Mouse (Mus musculus) heart, postnatal 36 days (tissue): Measurements from ENCODE around the gene Lgr6. TPM values are rescaled to one million over a fixed set of nuclear protein-coding genes. Genes with fewer than 3 reads are reported as not detected.
"Not testable (repeated sequence)": the region's sequence is repeated elsewhere in the genome, so short reads cannot be mapped to it uniquely, and the experiment has no call there.

ENCODE experiments used
- DNase-seq, 2 experiments: peaks; one replicate each; pipeline ENCODE4 v3.0.0; 2021 to 2022
- intact Hi-C: fragments of 180-260 bp; cut with DNase I; formaldehyde crosslinking; loops from one replicate; pipeline ENCODE4 v1.15.1; 2025
- total RNA-seq, 2 experiments: library from RNA; stranded (reverse); gene quantifications; 2 replicates each; pipeline ENCODE4 v1.2.3; 2021

The Lgr6 gene
- total RNA-seq, 2 experiments from 2014 or later = 15.6 to 19.8 TPM

DNA sequence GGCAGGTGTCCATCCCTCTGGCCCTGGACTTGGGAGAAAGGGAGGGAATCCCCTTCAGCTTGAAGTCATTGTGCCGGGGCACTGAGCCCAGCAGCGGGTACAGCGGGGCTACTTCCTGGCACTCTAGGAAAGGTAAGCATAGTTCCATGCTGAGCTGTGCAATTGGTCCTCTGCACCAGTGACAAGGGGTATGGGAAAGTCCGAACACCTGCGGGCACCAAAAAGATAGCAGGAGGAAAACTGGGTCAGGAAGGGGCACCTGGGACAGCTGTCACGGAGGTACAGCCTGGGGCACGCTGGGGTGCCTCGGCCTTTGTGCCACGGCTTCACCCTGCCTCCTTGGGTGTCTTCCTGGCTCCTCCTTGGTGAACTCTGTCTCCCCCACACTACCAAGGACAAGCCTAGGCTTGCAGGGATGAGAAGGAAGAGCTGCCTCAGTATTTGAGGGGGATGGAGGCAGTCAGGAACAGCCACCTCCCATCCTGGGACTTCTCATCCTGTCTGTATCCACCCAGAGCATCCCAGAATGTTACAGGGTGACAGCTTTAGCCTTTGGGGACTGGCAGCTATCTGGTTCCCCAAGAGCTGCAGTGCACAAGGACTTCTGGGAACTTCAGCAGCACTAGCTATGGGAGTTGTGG is 24.6 kb upstream of the Lgr6 start:
- intact Hi-C loops = no loop called here
- DNase-seq = no peak

DNA sequence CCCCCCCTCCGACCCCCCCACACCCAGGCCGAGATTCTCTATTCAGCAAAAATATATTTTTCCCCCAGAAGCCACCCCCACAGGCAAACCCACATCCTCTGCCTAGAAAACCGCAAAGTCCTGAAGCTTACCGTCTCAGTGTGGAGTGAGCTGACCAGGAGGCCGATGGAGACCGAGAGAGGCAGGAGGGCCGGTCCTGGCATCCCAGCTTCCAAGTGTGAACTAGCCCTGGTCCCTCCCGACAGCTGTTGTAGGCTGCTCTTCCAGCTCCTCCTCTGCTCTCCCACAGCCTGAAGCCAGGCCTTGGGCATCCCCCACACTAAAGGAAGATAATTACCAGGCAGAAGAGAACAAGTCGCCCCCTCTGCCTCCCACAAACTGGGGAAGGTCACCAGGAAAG is 23.9 kb upstream of the Lgr6 start:
- intact Hi-C loops = no loop called here

DNA sequence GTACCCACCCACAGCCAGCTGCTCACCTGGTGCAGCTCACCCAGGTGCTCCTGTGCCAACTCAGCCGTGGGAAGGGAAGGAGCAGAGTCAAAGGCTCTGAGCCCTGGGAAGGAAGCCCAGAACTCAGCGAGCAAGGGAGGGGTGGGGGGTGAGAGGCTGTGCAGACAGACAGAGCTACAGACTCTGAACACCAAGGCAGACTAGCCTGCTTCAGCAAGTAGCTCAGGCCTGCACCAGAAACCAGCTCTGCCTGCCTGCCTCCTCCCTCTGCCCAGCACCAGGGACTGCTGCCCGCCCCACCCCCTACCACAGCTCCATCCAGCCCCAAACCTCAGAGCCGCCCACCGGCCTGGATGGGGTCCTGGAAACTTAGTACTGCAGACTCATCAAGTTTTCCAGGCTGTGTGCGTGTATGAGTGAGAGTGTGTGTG is 22.9 kb upstream of the Lgr6 start:
- no peak for DNase-seq
- intact Hi-C loops = no loop called here

More for the DNA sequence above, 23.9 kb upstream of the Lgr6 start:
- no peak for DNase-seq

DNA sequence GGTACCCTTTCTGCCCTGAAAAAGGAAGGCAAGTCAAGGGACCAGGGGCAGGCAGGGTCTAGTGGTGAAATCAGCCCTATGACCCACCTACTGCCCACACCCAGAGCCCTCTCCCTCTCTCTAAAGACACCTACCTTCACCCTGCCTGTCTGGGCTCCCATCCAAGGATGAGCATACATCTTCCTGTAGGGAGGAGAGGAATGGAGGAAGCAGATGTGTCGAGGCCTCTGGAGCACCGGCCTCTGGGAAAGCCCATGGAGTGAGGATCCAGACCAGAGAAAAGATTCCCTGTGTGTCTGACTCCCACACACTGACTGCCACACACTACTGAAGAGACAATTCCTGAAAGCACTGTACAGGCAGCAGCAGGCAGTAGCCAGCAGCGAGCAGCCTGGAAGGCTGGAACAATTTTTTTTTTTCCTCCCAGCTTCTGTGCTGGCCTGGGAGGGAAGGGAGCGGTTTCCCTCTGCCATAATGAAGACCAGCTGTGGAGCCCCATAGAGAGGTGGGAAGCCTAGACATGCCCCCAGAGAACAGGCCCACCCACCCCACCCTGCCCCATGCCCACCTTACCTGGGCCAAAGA is 21.5 kb upstream of the Lgr6 start:
- intact Hi-C loops = no loop called here
- no peak for DNase-seq

DNA sequence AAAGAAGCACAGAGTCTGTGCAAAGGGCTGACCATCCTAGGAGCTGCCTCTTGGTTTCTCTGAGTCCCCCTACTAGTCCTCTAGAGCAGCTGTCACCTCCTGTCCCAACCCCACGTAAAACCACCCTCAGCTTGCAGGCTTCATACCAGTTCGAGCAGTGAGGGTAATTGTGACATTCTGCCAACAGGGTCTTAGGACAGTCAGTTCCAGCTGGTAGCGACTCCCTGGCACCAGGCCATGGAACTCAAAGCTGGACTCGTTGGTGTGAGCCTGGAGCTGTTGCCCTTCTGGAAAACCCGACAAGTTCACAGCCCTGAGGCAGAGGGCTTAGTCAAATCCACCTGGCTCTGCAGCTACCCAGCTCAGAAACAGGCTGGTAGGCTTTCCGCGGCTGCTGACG is 20.9 kb upstream of the Lgr6 start:
- DNase-seq = no peak
- intact Hi-C loops = no loop called here

GRCm38 (mm10) chr1:135124573-135125363 is 19.7 kb upstream of the Lgr6 start:
- intact Hi-C loops = no loop called here
- DNase-seq = no peak

- intact Hi-C loops = no loop called here
- no peak for DNase-seq
These were observed 7.6 kb upstream of the Lgr6 start for GRCm38 (mm10) chr1:135112661-135113060.

GRCm38 (mm10) chr1:135111271-135111670 is 6.2 kb upstream of the Lgr6 start:
- DNase-seq = not testable (repeated sequence)
- intact Hi-C loops = loop anchor here (2.0 kb wide), 1 partner anchor 258 kb away; no protein-coding TSS in a partner anchor

DNA sequence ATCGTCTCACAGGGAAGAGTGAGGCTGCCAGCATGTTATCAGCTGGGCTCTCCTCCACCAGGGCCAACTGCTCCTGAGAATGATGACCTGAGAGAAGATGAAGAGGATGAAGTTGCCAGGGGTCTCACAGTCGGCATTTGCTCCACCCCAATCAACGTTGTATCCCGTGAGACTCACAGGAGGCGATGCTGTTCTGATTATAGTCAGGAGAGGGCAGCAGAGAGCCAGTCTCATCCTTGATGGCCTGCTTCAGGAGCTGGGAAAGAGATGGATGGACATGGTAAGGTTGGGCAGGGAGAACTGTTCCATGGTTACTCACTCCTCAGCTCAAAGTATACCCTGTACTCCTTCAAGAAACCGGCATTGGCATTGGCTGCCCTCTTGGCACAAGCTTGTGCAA is 5.0 kb upstream of the Lgr6 start:
- DNase-seq = peak; percentile 68 to 87
- intact Hi-C loops = loop anchor here (1.0 to 2.0 kb wide), 2 partner anchors 26 to 259 kb away; no protein-coding TSS in a partner anchor

- intact Hi-C loops = loop anchor here (5.0 kb wide), 2 partner anchors 76 to 136 kb away; no protein-coding TSS in a partner anchor
- DNase-seq = peak; percentile 45 to 47
These were observed 3.5 kb upstream of the Lgr6 start for GRCm38 (mm10) chr1:135108611-135109010.

- DNase-seq = peak; percentile 70 to 80
- intact Hi-C loops = loop anchor here (1.0 to 5.0 kb wide), 3 partner anchors 74 to 134 kb away; no protein-coding TSS in a partner anchor
These were observed 875 bp upstream of the Lgr6 start for GRCm38 (mm10) chr1:135105951-135106350.

- intact Hi-C loops = loop anchor here (5.0 kb wide), 1 partner anchor 93 kb away; no protein-coding TSS in a partner anchor
- DNase-seq = no peak
These were observed 4.7 kb downstream of the Lgr6 start for GRCm38 (mm10) chr1:135100400-135100799.

- DNase-seq = peak; percentile 62
- intact Hi-C loops = no loop called here
These were observed 6.6 kb downstream of the Lgr6 start for GRCm38 (mm10) chr1:135098441-135098840.

DNA sequence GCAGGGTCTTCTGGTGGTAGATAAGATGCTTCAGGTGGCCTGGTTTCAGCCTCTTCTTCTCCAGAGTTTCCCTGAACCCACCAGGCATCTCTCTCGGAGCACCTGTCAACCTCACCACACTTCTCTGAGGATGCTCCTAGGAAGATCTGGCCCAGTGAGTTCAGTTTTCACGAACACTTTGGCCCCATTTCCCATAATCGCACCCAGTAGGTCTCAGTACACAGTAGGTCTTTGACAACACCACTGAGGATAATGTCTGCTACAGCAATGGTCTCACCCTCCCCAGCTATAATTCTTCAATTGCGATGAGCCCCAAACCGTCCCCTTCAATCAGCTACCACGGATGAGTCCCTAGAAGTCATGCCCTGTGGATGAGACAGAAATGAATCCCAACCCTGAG is 7.6 kb downstream of the Lgr6 start:
- intact Hi-C loops = no loop called here
- DNase-seq = no peak

GRCm38 (mm10) chr1:135096312-135096711 is 8.8 kb downstream of the Lgr6 start:
- no peak for DNase-seq
- intact Hi-C loops = no loop called here

- intact Hi-C loops = no loop called here
- peak in 1 of 2 experiments; percentile 30 for DNase-seq
These were observed 9.9 kb downstream of the Lgr6 start for GRCm38 (mm10) chr1:135095189-135095588.

DNA sequence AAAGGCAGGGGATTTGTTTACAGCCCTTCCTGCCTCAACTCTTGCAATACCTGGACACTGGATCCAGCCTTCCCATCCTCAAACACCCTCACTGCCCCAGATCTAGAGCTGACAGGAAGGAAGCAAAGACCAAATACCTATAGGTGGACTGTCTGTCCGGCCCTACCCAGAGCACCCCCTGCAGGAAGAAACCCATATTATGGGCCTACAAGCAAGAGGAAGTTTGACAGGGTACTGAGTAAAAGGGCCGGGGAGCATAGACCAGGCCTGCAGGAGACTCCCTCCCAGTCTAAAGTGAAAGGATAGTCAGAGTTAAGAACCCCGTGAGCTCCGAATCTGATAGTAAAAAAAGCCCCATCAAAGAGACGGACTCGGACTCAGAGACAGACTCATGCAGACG is 10.4 kb downstream of the Lgr6 start:
- DNase-seq = no peak
- intact Hi-C loops = no loop called here

DNA sequence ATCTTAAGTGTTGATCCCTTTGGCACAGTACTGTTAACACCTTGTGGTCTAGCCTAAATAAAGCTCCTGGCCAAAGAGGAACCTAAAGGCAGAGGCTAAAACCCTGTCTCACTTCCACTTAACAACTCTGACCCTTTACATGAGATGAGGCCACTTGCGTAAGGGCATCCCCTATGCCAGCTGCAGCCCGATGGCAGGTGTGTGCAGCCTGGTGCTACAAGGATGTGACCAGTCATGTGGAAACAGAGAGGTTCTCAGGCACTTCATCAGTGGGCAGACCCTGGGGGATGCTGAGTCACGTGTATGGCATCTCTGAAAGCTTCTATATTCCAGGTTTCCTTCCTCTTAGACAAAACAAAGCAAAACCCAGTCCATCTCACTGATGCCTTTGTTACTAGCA is 14.2 kb downstream of the Lgr6 start:
- intact Hi-C loops = no loop called here
- DNase-seq = no peak

DNA sequence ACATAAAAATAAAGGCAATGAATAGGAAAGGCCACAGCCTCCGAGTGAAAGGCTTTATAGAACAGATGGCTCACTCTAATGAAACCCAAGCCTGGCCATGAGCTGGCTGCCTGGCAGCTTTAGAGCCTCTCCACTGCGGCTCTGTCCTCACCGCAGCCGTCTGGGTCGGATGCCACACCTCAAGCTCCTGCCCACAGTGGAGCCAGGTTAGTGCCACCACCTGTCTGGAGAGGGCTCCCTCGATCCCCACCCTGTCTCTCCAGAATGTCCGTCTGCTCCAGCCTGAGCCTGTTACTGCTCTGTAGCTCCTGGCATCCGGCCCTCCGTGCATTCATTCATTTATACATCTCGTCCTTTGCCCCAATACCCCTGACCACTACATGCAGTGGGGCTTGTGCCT is 15.4 kb downstream of the Lgr6 start:
- no peak for DNase-seq
- intact Hi-C loops = no loop called here

GRCm38 (mm10) chr1:135087414-135087813 is 17.7 kb downstream of the Lgr6 start:
- intact Hi-C loops = no loop called here
- no peak for DNase-seq

DNA sequence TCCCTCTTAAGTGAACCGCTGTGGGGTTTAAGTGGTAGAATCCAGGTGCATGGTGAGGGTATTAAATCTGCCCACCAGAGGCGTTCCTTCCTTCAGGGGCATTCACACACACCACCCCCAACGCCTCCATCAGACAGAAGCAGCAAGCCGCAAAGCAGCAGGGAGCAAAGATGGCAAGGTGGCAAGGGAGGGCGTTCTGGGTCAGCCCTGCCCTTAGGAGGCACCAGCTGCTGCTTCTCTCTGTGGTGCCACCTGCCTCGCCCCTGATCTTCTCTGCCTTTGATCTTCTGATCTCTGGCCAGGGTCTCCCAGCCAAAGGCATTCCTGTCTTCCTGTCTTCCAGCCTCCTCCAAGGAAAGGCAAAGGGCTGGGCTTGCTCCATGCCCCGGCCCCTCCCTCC is 19.1 kb downstream of the Lgr6 start:
- no peak for DNase-seq
- intact Hi-C loops = no loop called here
